ENCODE assay signal across 8 mouse cellular contexts in genomic region chr2:158153728-158154343, GRCm38 (mm10). TPM values are rescaled to one million over a fixed set of nuclear protein-coding genes. Genes with fewer than 3 reads are reported as not detected.
DNase-seq lines count a peak whose midpoint lies in the region; ATAC-seq and TF ChIP-seq lines count a peak whose summit lies in the region.

No protein-coding gene starts in this region.

- peak overlapping the region; percentile 47 for H3K4me3 ChIP-seq in heart, embryonic 11.5 days (ENCODE audit: low read depth, low read length)
- peak overlapping the region; percentile 54 for H3K4me3 ChIP-seq in bone marrow, adult 2 months (replicated peaks; ENCODE audit: control insufficient read depth, low read depth, low read length)
- peak overlapping the region; percentile 57 for H3K4me3 ChIP-seq in heart, embryonic 13.5 days
- H3K4me3 ChIP-seq in liver, embryonic 14.5 days (ENCODE audit: insufficient read depth in 1 of 2, low read depth in 2 of 2, low read length in 2 of 2), result peak overlapping the region; percentile 62 to 65
- peak overlapping the region; percentile 24 for H3K4me3 ChIP-seq in neural tube, embryonic 11.5 days (ENCODE audit: low read depth, low read length)

- WGBS in heart, embryonic 11.5 days (ENCODE audit: insufficient replicate concordance), result under 1% methylated on average over 22 of the region's 22 CpGs
- under 1% methylated on average over 22 of the region's 22 CpGs for WGBS in bone marrow, adult 2 months
- WGBS in heart, embryonic 13.5 days, result 1% methylated on average over 22 of the region's 22 CpGs
- under 1% methylated on average over 22 of the region's 22 CpGs for WGBS in liver, embryonic 14.5 days (ENCODE audit: insufficient replicate concordance)
- WGBS in neural tube, embryonic 11.5 days, result 3% methylated on average over 22 of the region's 22 CpGs

- H3K9ac ChIP-seq in heart, embryonic 11.5 days (ENCODE audit: low read depth, low read length), result peak overlapping the region; percentile 74
- peak overlapping the region; percentile 84 for H3K9ac ChIP-seq in heart, embryonic 13.5 days
- peak overlapping the region; percentile 77 for H3K9ac ChIP-seq in liver, embryonic 14.5 days (replicated peaks)
- H3K9ac ChIP-seq in neural tube, embryonic 11.5 days (ENCODE audit: low read length), result peak overlapping the region; percentile 32; the same call in 1 of the 2 replicates

- peak overlapping the region; percentile 87 for H3K4me2 ChIP-seq in heart, embryonic 11.5 days
- peak overlapping the region; percentile 86 for H3K4me2 ChIP-seq in heart, embryonic 13.5 days
- H3K4me2 ChIP-seq in liver, embryonic 14.5 days (ENCODE audit: low read depth), result peak overlapping the region; percentile 92
- H3K4me2 ChIP-seq in neural tube, embryonic 11.5 days (ENCODE audit: low read depth), result peak overlapping the region; percentile 46

- TF ChIP-seq POLR2A in bone marrow, adult 2 months (IDR thresholded peaks at IDR 0.05; ENCODE audit: borderline replicate concordance, control insufficient read depth, low read depth, low read length), result no peak

- TF ChIP-seq EP300 in liver, embryonic 14.5 days (IDR thresholded peaks at IDR 0.05; ENCODE audit: low read depth), result no peak

- no peak for DNase-seq in heart, adult 8-10 months (ENCODE audit: low spot score)
- DNase-seq in liver, embryonic 14.5 days (ENCODE audit: low read depth in 3 of 3, low spot score in 3 of 3), result peak in 1 of 3 experiments; percentile 64
- DNase-seq in neural tube, embryonic 11.5 days (ENCODE audit: low spot score), result peak; percentile 33
- no peak for DNase-seq in ovary, adult 18-20 months (ENCODE audit: low spot score)
- no peak for DNase-seq in frontal cortex, postnatal 10 days (ENCODE audit: low spot score in 2 of 2)

- no peaks in the 10 kb centered on the region for H3K27me3 ChIP-seq in heart, embryonic 11.5 days (ENCODE audit: control insufficient read depth, insufficient read depth, low read length)
- no peaks in the 10 kb centered on the region for H3K27me3 ChIP-seq in heart, embryonic 13.5 days (replicated peaks)
- no peaks in the 10 kb centered on the region for H3K27me3 ChIP-seq in liver, embryonic 14.5 days (ENCODE audit: control insufficient read depth, insufficient read depth, low read length)
- H3K27me3 ChIP-seq in neural tube, embryonic 11.5 days (ENCODE audit: control insufficient read depth, insufficient read depth, low read length), result no peaks in the 10 kb centered on the region

- 0 out of 2 replicates have a peak, but pooled peaks have one; percentile 15 for ATAC-seq in heart, embryonic 11.5 days (replicated peaks; ENCODE audit: insufficient number of reproducible peaks, low FRiP score, low TSS enrichment)
- no peak; the same call in 1 of the 2 replicates for ATAC-seq in heart, embryonic 13.5 days (ENCODE audit: extremely low read depth, insufficient number of reproducible peaks, low FRiP score, low TSS enrichment)
- ATAC-seq in liver, embryonic 14.5 days (ENCODE audit: insufficient read depth), result peak; percentile 69
- 0 out of 2 replicates have a peak, but pooled peaks have one; percentile 16 for ATAC-seq in neural tube, embryonic 11.5 days (ENCODE audit: insufficient read depth, low FRiP score, low TSS enrichment)

- no peaks in the 10 kb centered on the region for H3K36me3 ChIP-seq in heart, embryonic 11.5 days (ENCODE audit: control insufficient read depth, insufficient read depth, low read length)
- no peaks in the 10 kb centered on the region for H3K36me3 ChIP-seq in heart, embryonic 13.5 days
- no peaks in the 10 kb centered on the region for H3K36me3 ChIP-seq in liver, embryonic 14.5 days (replicated peaks; ENCODE audit: control insufficient read depth, insufficient read depth, low read depth)
- H3K36me3 ChIP-seq in neural tube, embryonic 11.5 days (ENCODE audit: control insufficient read depth, insufficient read depth, low read length), result no peaks in the 10 kb centered on the region

- TF ChIP-seq CTCF in bone marrow, adult 2 months (IDR thresholded peaks at IDR 0.05; ENCODE audit: control insufficient read depth, insufficient read depth, low read length), result no peak
- no peak for TF ChIP-seq CTCF in liver, embryonic 14.5 days (IDR thresholded peaks at IDR 0.05; ENCODE audit: low read depth)

- H3K4me1 ChIP-seq in heart, embryonic 11.5 days (ENCODE audit: control insufficient read depth, insufficient read depth, low read length), result peaks cover 17% of the 10 kb centered on the region
- H3K4me1 ChIP-seq in bone marrow, adult 2 months (ENCODE audit: control insufficient read depth, insufficient read depth, low read length), result peaks cover 4% of the 10 kb centered on the region; the same call in 1 of the 2 replicates
- H3K4me1 ChIP-seq in heart, embryonic 13.5 days, result peaks cover 25% of the 10 kb centered on the region
- peaks cover 24 to 35% of the 10 kb centered on the region in 2 experiments for H3K4me1 ChIP-seq in liver, embryonic 14.5 days (replicated peaks; ENCODE audit: control insufficient read depth in 2 of 2, insufficient read depth in 2 of 2, low read length in 1 of 2)
- no peaks in the 10 kb centered on the region; the same call in 1 of the 2 replicates for H3K4me1 ChIP-seq in neural tube, embryonic 11.5 days (ENCODE audit: control insufficient read depth, insufficient read depth, low read length)

- peak overlapping the region; percentile 73 for H3K27ac ChIP-seq in heart, embryonic 11.5 days (ENCODE audit: low read depth, low read length)
- H3K27ac ChIP-seq in bone marrow, adult 2 months (ENCODE audit: control insufficient read depth, insufficient read depth, low read depth, low read length, poor library complexity), result no peak overlapping the region
- H3K27ac ChIP-seq in heart, embryonic 13.5 days (replicated peaks), result peak overlapping the region; percentile 65
- H3K27ac ChIP-seq in liver, embryonic 14.5 days, result peak overlapping the region; percentile 65
- no peak overlapping the region for H3K27ac ChIP-seq in neural tube, embryonic 11.5 days (ENCODE audit: low read depth, low read length)

- H3K9me3 ChIP-seq in heart, embryonic 11.5 days (replicated peaks; ENCODE audit: control insufficient read depth, low read length), result no peaks in the 10 kb centered on the region
- peaks cover 8% of the 10 kb centered on the region for H3K9me3 ChIP-seq in heart, embryonic 13.5 days
- H3K9me3 ChIP-seq in liver, embryonic 14.5 days (ENCODE audit: control insufficient read depth, low read length), result peaks cover 4% of the 10 kb centered on the region
- no peaks in the 10 kb centered on the region for H3K9me3 ChIP-seq in neural tube, embryonic 11.5 days (ENCODE audit: control insufficient read depth, low read length)

RNA-seq across cellular contexts. Expression of gene Tgm2, which starts 7.6 kb away (rescaled TPM):
- 129 and 130 TPM in 2 replicates for polyA plus RNA-seq in heart, embryonic 11.5 days (2014; fragmentation: Nextera tagmentation; extraction: Ambion mirVana)
- 100 to 1,000 TPM; 211 to 296 (median 238) TPM for total RNA-seq in heart, adult 8-10 months (2022)
- polyA plus RNA-seq in bone marrow, adult 2 months (2011; ENCODE audit: insufficient read depth, insufficient read length, low replicate concordance, missing spikeins), result 13.9 and 19.0 TPM in 2 replicates
- polyA plus RNA-seq in heart, embryonic 13.5 days (2015; fragmentation: Nextera tagmentation; extraction: Ambion mirVana), result 218 and 237 TPM in 2 replicates
- 41.9 and 44.6 TPM in 2 replicates for polyA plus RNA-seq in liver, embryonic 14.5 days (2012; rRNA removed)
- 34.6 and 37.7 TPM in 2 replicates for polyA plus RNA-seq in liver, embryonic 14.5 days (2014; fragmentation: Nextera tagmentation; extraction: Ambion mirVana)
- polyA plus RNA-seq in neural tube, embryonic 11.5 days (2014; fragmentation: Nextera tagmentation; extraction: Ambion mirVana), result 4.5 and 5.3 TPM in 2 replicates

Comparison
In these comparisons a context has a peak if more than half of its experiments do, and no peak if none do; other contexts are left out.
1. H3K27ac ChIP-seq: peak in heart, embryonic 11.5 days (single experiment), heart, embryonic 13.5 days (single experiment) and liver, embryonic 14.5 days (single experiment); none in bone marrow, adult 2 months (single experiment) and neural tube, embryonic 11.5 days (single experiment).
2. H3K9ac ChIP-seq: peak in every context shown above with its lines; median percentile 84 in heart, embryonic 13.5 days; 77 in liver, embryonic 14.5 days; 74 in heart, embryonic 11.5 days; 32 in neural tube, embryonic 11.5 days.
3. Peak in every context shown above with its lines, with median percentiles within 50 percentile points of each other: H3K4me2 ChIP-seq and H3K4me3 ChIP-seq.